Comparison of ENCODE assay signal across 8 mouse cellular contexts in the genomic region with DNA sequence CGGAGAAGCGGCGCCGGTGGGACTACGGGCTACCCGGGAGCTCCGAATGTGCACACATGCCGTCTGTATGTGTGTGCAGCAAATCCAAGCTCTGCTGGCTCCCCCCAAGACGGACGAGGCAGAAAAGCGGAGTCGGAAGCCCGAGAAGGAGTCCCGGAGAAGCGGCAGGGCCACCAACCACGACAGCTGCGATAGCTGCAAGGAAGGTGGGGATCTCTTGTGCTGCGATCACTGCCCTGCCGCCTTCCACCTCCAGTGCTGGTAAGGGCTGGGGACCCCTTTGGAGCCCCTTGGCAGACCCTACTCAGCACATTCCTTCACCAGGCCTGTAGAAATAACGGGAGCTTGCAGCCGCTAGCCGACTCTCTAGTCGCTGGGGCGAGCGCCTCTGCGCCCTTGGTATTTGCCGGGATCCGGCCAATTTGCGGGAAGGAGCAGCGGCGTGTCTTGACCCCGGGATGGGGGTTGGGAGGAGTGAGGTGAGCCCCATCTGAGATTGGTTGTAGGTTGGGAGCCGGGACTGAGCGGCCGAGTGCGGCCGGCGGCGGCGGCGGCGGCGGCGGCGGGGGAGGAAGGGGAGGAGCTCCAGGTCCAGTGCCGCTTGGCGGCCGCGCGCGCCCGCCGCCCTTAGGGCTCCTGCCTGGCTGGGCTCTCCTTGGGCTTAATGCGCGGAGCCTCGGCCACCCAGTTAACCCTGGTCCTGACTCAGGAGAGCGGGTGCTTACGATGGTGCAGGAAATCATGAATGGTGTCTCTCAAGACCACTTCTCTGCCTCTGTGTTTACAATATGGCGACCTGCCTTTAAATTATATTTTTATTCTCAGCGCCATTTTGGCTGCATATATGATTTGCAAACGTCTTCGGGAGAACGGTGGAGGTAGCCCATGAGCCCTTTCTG. TPM values are rescaled to one million over a fixed set of nuclear protein-coding genes. Genes with fewer than 3 reads are reported as not detected.
DNase-seq lines count a peak whose midpoint lies in the region; ATAC-seq and TF ChIP-seq lines count a peak whose summit lies in the region.

No protein-coding gene starts in this region.

- H3K9ac ChIP-seq in intestine, embryonic 16.5 days (ENCODE audit: low read depth, low read length), result peak overlapping the region; percentile 99
- peak overlapping the region; percentile 92 for H3K9ac ChIP-seq in midbrain, embryonic 14.5 days (replicated peaks; ENCODE audit: low read length)

- H3K4me2 ChIP-seq in intestine, embryonic 16.5 days (ENCODE audit: low read depth, low read length), result peak overlapping the region; percentile 89
- H3K4me2 ChIP-seq in midbrain, embryonic 14.5 days (ENCODE audit: low read length), result peak overlapping the region; percentile 79

- no peak for TF ChIP-seq CTCF in spleen, adult 2 months (IDR thresholded peaks at IDR 0.05; ENCODE audit: extremely low read depth, insufficient read depth, insufficient read length, insufficient replicate concordance)

- H3K4me3 ChIP-seq in intestine, embryonic 16.5 days (ENCODE audit: low read length), result peak overlapping the region; percentile 100
- H3K4me3 ChIP-seq in limb, embryonic 10.5 days, result peak overlapping the region; percentile 99
- H3K4me3 ChIP-seq in midbrain, embryonic 14.5 days (replicated peaks; ENCODE audit: low read depth, low read length), result peak overlapping the region; percentile 99
- H3K4me3 ChIP-seq in spleen, adult 2 months (ENCODE audit: extremely low read depth, insufficient read depth, insufficient read length), result peak overlapping the region; percentile 89

- H3K4me1 ChIP-seq in intestine, embryonic 16.5 days (ENCODE audit: control insufficient read depth, insufficient read depth, low read length), result peaks cover 11% of the 10 kb centered on the region
- peaks cover 15% of the 10 kb centered on the region for H3K4me1 ChIP-seq in limb, embryonic 10.5 days
- H3K4me1 ChIP-seq in midbrain, embryonic 14.5 days (ENCODE audit: control insufficient read depth, insufficient read depth, low read length), result peaks cover 11% of the 10 kb centered on the region
- peaks cover 7% of the 10 kb centered on the region; the same call in 1 of the 2 replicates for H3K4me1 ChIP-seq in spleen, adult 2 months (ENCODE audit: control insufficient read depth, insufficient read depth, insufficient read length)

- under 1% methylated on average over 61 of the region's 63 CpGs for WGBS in intestine, embryonic 16.5 days
- WGBS in limb, embryonic 10.5 days, result under 1% methylated on average over 61 of the region's 63 CpGs
- WGBS in midbrain, embryonic 14.5 days, result under 1% methylated on average over 63 of the region's 63 CpGs
- WGBS in spleen, adult 2 months, result under 1% methylated on average over 60 of the region's 63 CpGs

- DNase-seq in adrenal gland, adult 2 months, result peak; percentile 89
- DNase-seq in cerebellum, postnatal 4 days (ENCODE audit: low spot score in 2 of 2), result peak; percentile 44 to 62
- DNase-seq in gastrocnemius, postnatal 25 days, result peak; percentile 74
- DNase-seq in limb, embryonic 10.5 days (ENCODE audit: low spot score), result peak; percentile 88
- peak; percentile 85 for DNase-seq in midbrain, embryonic 14.5 days
- DNase-seq in spleen, adult 2 months (ENCODE audit: low read depth in 1 of 2, low spot score in 2 of 2), result peak; percentile 33 to 59

- H3K9me3 ChIP-seq in intestine, embryonic 16.5 days (ENCODE audit: control insufficient read depth, low read length), result no peaks in the 10 kb centered on the region
- no peaks in the 10 kb centered on the region for H3K9me3 ChIP-seq in limb, embryonic 10.5 days (replicated peaks)
- no peaks in the 10 kb centered on the region for H3K9me3 ChIP-seq in midbrain, embryonic 14.5 days (ENCODE audit: control insufficient read depth, low read length)

- H3K27me3 ChIP-seq in intestine, embryonic 16.5 days (replicated peaks; ENCODE audit: control insufficient read depth, insufficient read depth, low read length), result no peaks in the 10 kb centered on the region
- H3K27me3 ChIP-seq in limb, embryonic 10.5 days (ENCODE audit: low read depth, poor library complexity, severe bottlenecking), result no peaks in the 10 kb centered on the region
- no peaks in the 10 kb centered on the region for H3K27me3 ChIP-seq in midbrain, embryonic 14.5 days (ENCODE audit: control insufficient read depth, insufficient read depth, low read length)
- no peaks in the 10 kb centered on the region for H3K27me3 ChIP-seq in spleen, adult 2 months (ENCODE audit: control insufficient read depth, insufficient read depth, low read length)

- H3K27ac ChIP-seq in intestine, embryonic 16.5 days (ENCODE audit: low read length), result peak overlapping the region; percentile 96
- H3K27ac ChIP-seq in limb, embryonic 10.5 days, result peak overlapping the region; percentile 95
- H3K27ac ChIP-seq in midbrain, embryonic 14.5 days (replicated peaks; ENCODE audit: low read depth, low read length), result peak overlapping the region; percentile 98
- H3K27ac ChIP-seq in spleen, adult 2 months (ENCODE audit: insufficient read depth, low read length), result peak overlapping the region; percentile 96

- H3K36me3 ChIP-seq in intestine, embryonic 16.5 days (ENCODE audit: control insufficient read depth, insufficient read depth, low read length), result peaks cover 9% of the 10 kb centered on the region; the same call in 1 of the 2 replicates
- peaks cover 47% of the 10 kb centered on the region for H3K36me3 ChIP-seq in limb, embryonic 10.5 days
- H3K36me3 ChIP-seq in midbrain, embryonic 14.5 days (ENCODE audit: control insufficient read depth, insufficient read depth, low read length), result peaks cover 22% of the 10 kb centered on the region
- peaks cover 6% of the 10 kb centered on the region for H3K36me3 ChIP-seq in spleen, adult 2 months (ENCODE audit: control insufficient read depth, insufficient read depth, low read length)

- TF ChIP-seq POLR2A in spleen, adult 2 months (IDR thresholded peaks at IDR 0.05; ENCODE audit: low read depth, low read length), result peak; percentile 25; the same call in 1 of the 2 replicates

- ATAC-seq in intestine, embryonic 16.5 days, result peak; percentile 12
- no peak for ATAC-seq in midbrain, embryonic 14.5 days (ENCODE audit: low FRiP score, low TSS enrichment)
- no peak for ATAC-seq in inflammation-experienced regulatory T-cells, adult 6 months

RNA-seq across cellular contexts. Expression of gene Phf12, which starts 1.6 kb away (rescaled TPM):
- 10 to 100 TPM; 47.1 to 53.2 TPM for total RNA-seq in adrenal gland, adult 2 months (2021)
- 69.1 and 70.3 TPM in 2 replicates for polyA plus RNA-seq in adrenal gland, adult 2 months (2012; rRNA removed)
- 10 to 100 TPM; 14.2 to 18.2 TPM for total RNA-seq in gastrocnemius, postnatal 25 days (2021)
- polyA plus RNA-seq in intestine, embryonic 16.5 days (2015; fragmentation: Nextera tagmentation; extraction: Ambion mirVana), result 9.4 and 9.5 TPM in 2 replicates
- 21.0 and 23.1 TPM in 2 replicates for polyA plus RNA-seq in limb, embryonic 10.5 days (2016; fragmentation: Nextera tagmentation; extraction: Ambion mirVana)
- 18.5 and 20.3 TPM in 2 replicates for polyA plus RNA-seq in midbrain, embryonic 14.5 days (2014; fragmentation: Nextera tagmentation; extraction: Ambion mirVana)
- 65.4 and 74.9 TPM in 2 replicates for polyA plus RNA-seq in spleen, adult 2 months (2012; rRNA removed)
- 10 to 100 TPM; 21.4 to 37.6 (median 35.3) TPM for polyA plus RNA-seq in inflammation-experienced regulatory T-cells, adult 6 months (2017; shearing (Covaris generic))

RNA-seq across cellular contexts. Expression of gene Dhrs13, which starts 47.9 kb away (rescaled TPM):
- 10 to 100 TPM in 1 of 2 experiments, 1 to 10 TPM in 1; 8.9 to 17.3 TPM for total RNA-seq in adrenal gland, adult 2 months (2021)
- 20.3 and 26.3 TPM in 2 replicates for polyA plus RNA-seq in adrenal gland, adult 2 months (2012; rRNA removed)
- total RNA-seq in gastrocnemius, postnatal 25 days (2021), result 1 to 10 TPM in 1 of 2 experiments, under 1 TPM in 1; 0.59 to 1.1 TPM
- 14.2 and 16.9 TPM in 2 replicates for polyA plus RNA-seq in intestine, embryonic 16.5 days (2015; fragmentation: Nextera tagmentation; extraction: Ambion mirVana)
- 16.1 and 17.5 TPM in 2 replicates for polyA plus RNA-seq in limb, embryonic 10.5 days (2016; fragmentation: Nextera tagmentation; extraction: Ambion mirVana)
- polyA plus RNA-seq in midbrain, embryonic 14.5 days (2014; fragmentation: Nextera tagmentation; extraction: Ambion mirVana), result 51.3 and 62.5 TPM in 2 replicates
- 3.1 and 3.9 TPM in 2 replicates for polyA plus RNA-seq in spleen, adult 2 months (2012; rRNA removed)
- polyA plus RNA-seq in inflammation-experienced regulatory T-cells, adult 6 months (2017; shearing (Covaris generic)), result 1 to 10 TPM in 2 of 3 experiments, under 1 TPM in 1; 0.94 to 1.8 (median 1.7) TPM

RNA-seq across cellular contexts. Expression of gene Flot2, which starts 53.5 kb away (rescaled TPM):
- total RNA-seq in adrenal gland, adult 2 months (2021), result 10 to 100 TPM; 85.6 to 88.9 TPM
- polyA plus RNA-seq in adrenal gland, adult 2 months (2012; rRNA removed), result 144 and 179 TPM in 2 replicates
- 10 to 100 TPM; 54.8 to 55.7 TPM for total RNA-seq in gastrocnemius, postnatal 25 days (2021)
- 37.8 and 40.9 TPM in 2 replicates for polyA plus RNA-seq in intestine, embryonic 16.5 days (2015; fragmentation: Nextera tagmentation; extraction: Ambion mirVana)
- 58.9 and 64.6 TPM in 2 replicates for polyA plus RNA-seq in limb, embryonic 10.5 days (2016; fragmentation: Nextera tagmentation; extraction: Ambion mirVana)
- polyA plus RNA-seq in midbrain, embryonic 14.5 days (2014; fragmentation: Nextera tagmentation; extraction: Ambion mirVana), result 57.4 and 64.8 TPM in 2 replicates
- 36.6 and 39.1 TPM in 2 replicates for polyA plus RNA-seq in spleen, adult 2 months (2012; rRNA removed)
- 10 to 100 TPM; 21.3 to 36.0 (median 24.7) TPM for polyA plus RNA-seq in inflammation-experienced regulatory T-cells, adult 6 months (2017; shearing (Covaris generic))

RNA-seq across cellular contexts. Expression of gene Sez6, which starts 53.6 kb away (rescaled TPM):
- total RNA-seq in adrenal gland, adult 2 months (2021), result 1 to 10 TPM; 2.9 to 4.4 TPM
- polyA plus RNA-seq in adrenal gland, adult 2 months (2012; rRNA removed), result 1.5 and 2.0 TPM in 2 replicates
- total RNA-seq in gastrocnemius, postnatal 25 days (2021), result under 1 TPM in 1 of 2 experiments, not detected in 1; 0.16 TPM
- polyA plus RNA-seq in intestine, embryonic 16.5 days (2015; fragmentation: Nextera tagmentation; extraction: Ambion mirVana), result 0.48 and 0.56 TPM in 2 replicates
- 0.11 and 0.14 TPM in 2 replicates for polyA plus RNA-seq in limb, embryonic 10.5 days (2016; fragmentation: Nextera tagmentation; extraction: Ambion mirVana)
- 121 and 124 TPM in 2 replicates for polyA plus RNA-seq in midbrain, embryonic 14.5 days (2014; fragmentation: Nextera tagmentation; extraction: Ambion mirVana)
- polyA plus RNA-seq in spleen, adult 2 months (2012; rRNA removed), result 0.02 TPM in 1 of 2 replicates, not detected in the other
- polyA plus RNA-seq in inflammation-experienced regulatory T-cells, adult 6 months (2017; shearing (Covaris generic)), result under 1 TPM in 1 of 3 experiments, not detected in 2; 0.24 TPM
